Mouse (Mus musculus) limb, embryonic 14.5 days (tissue): ENCODE measurements around the gene Xpo6. TPM values are rescaled to one million over a fixed set of nuclear protein-coding genes. Genes with fewer than 3 reads are reported as not detected.

Experiments
- ATAC-seq: fragments of 200-750 bp; cut with Nextera tagmentation; 2 replicates; pipeline ENCODE4 v1.8.0; 2017; ENCODE audit warnings: low read depth, moderate number of reproducible peaks, moderate TSS enrichment; ENCODE audit not compliant: low FRiP score
- DNase-seq: peaks from one replicate; pipeline ENCODE4 v3.0.0-alpha.2; 2015; ENCODE audit warnings: low spot score
- H3K27ac ChIP-seq: fragments of 300-500 bp; sonication (generic); replicated peaks from 2 replicates; pipeline ENCODE4 v1.5.1; 2014; ENCODE audit warnings: low read depth, mild to moderate bottlenecking, low read length, moderate library complexity, mixed read lengths
- H3K27me3 ChIP-seq: fragments of 300-500 bp; sonication (generic); 2 replicates; pipeline ENCODE4 v1.6.1; 2014; ENCODE audit warnings: low read length, mixed read lengths; ENCODE audit not compliant: control insufficient read depth, insufficient read depth
- H3K36me3 ChIP-seq: fragments of 300-500 bp; sonication (generic); 2 replicates; pipeline ENCODE4 v1.6.1; 2014; ENCODE audit warnings: mild to moderate bottlenecking, low read length, moderate library complexity, mixed read lengths; ENCODE audit not compliant: control insufficient read depth, insufficient read depth
- H3K4me1 ChIP-seq: fragments of 300-500 bp; sonication (generic); 2 replicates; pipeline ENCODE4 v1.6.1; 2014; ENCODE audit warnings: antibody characterized with exemption, low read length, mixed read lengths; ENCODE audit not compliant: control insufficient read depth, insufficient read depth
- H3K4me2 ChIP-seq: fragments of 300-500 bp; sonication (generic); replicated peaks from 2 replicates; pipeline ENCODE4 v1.6.1; 2014; ENCODE audit warnings: low read depth, mild to moderate bottlenecking, low read length, moderate library complexity; ENCODE audit not compliant: severe bottlenecking
- H3K4me3 ChIP-seq: fragments of 300-500 bp; sonication (generic); replicated peaks from 2 replicates; pipeline ENCODE4 v1.5.1; 2014; ENCODE audit warnings: low read length
- H3K9ac ChIP-seq: fragments of 300-500 bp; sonication (generic); 2 replicates; pipeline ENCODE4 v1.6.1; 2014; ENCODE audit warnings: mild to moderate bottlenecking, low read depth, low read length, moderate library complexity; ENCODE audit not compliant: severe bottlenecking
- H3K9me3 ChIP-seq: fragments of 300-500 bp; sonication (generic); 2 replicates; pipeline ENCODE4 v1.6.1; 2016; ENCODE audit warnings: low read length; ENCODE audit not compliant: control insufficient read depth
- POLR2A ChIP-seq: fragments of 200-500 bp; IDR thresholded peaks from 2 replicates; pipeline ENCODE4 v1.8.0; 2012; ENCODE audit warnings: inconsistent platforms, mild to moderate bottlenecking, moderate library complexity, borderline replicate concordance; ENCODE audit not compliant: insufficient read depth, insufficient read length; ENCODE audit errors: extremely low read depth
- WGBS: fragments of 180-500 bp; shearing (Covaris S2); extraction: QIAGEN DNeasy Blood & Tissue Kit; methylation state at CpG from one replicate; pipeline ENCODE4 v1.1.7; 2014; 5-methylcytosine and 5-hydroxymethylcytosine counted together
- polyA plus RNA-seq, 2 experiments: library from polyadenylated mRNA; depleted of rRNA in 1 of 2; stranded (reverse) in 1 of 2; unstranded in 1 of 2; fragments of >200 nt; fragmentation: Nextera tagmentation in 1 of 2; extraction: Ambion mirVana in 1 of 2; gene quantifications; 2 replicates each; pipeline versions ENCODE4 v1.2.1 to v1.2.3; 2012 to 2014

The Xpo6 gene
- polyA plus RNA-seq (2012; rRNA removed) (202 and 291 TPM in 2 replicates), polyA plus RNA-seq (2014; fragmentation: Nextera tagmentation; extraction: Ambion mirVana) (63.2 and 65.2 TPM in 2 replicates)

- H3K9ac ChIP-seq: peak within 1 kb of the TSS; percentile 97
- 3% methylated on average over 31 of the region's 57 CpGs for WGBS
- TF ChIP-seq POLR2A: peak; percentile 74; the same call in 1 of the 2 replicates
- peak within 1 kb of the TSS; percentile 96 for H3K4me3 ChIP-seq
- H3K27ac ChIP-seq: peak within 1 kb of the TSS; percentile 87
- peak within 1 kb of the TSS; percentile 79 for H3K4me2 ChIP-seq
- H3K9me3 ChIP-seq: no peaks in the 10 kb centered on the region
- DNase-seq (peak; percentile 98), ATAC-seq (peak; percentile 97)
- peaks cover 9% of the 10 kb centered on the region; the same call in 1 of the 2 replicates for H3K4me1 ChIP-seq
- no peaks in the 10 kb centered on the region for H3K27me3 ChIP-seq
- H3K36me3 ChIP-seq: no peaks in the 10 kb centered on the region
Measured at GRCm38 (mm10) chr7:126200178-126200996, at the start of gene Xpo6. Gene Xpo6, minus strand, starts transcription at chr7:126200501.

GRCm38 (mm10) chr7:126249986-126250385 is 49.7 kb upstream of the Xpo6 start:
- Histone ChIP-seq H3K4me2 (no peak overlapping the region), H3K27ac (no peak overlapping the region), H3K9ac (no peak overlapping the region), H3K36me3 (no peaks in the 10 kb centered on the region), H3K4me3 (no peak overlapping the region), H3K27me3 (no peaks in the 10 kb centered on the region), H3K9me3 (no peaks in the 10 kb centered on the region), H3K4me1 (peaks cover 9% of the 10 kb centered on the region)
- DNase-seq (no peak), ATAC-seq (no peak)
- WGBS: 88% methylated on average over 3 of the region's 3 CpGs
- no peak for TF ChIP-seq POLR2A

GRCm38 (mm10) chr7:126249146-126249545 is 48.8 kb upstream of the Xpo6 start:
- H3K4me3 ChIP-seq: no peak overlapping the region
- no peaks in the 10 kb centered on the region for H3K27me3 ChIP-seq
- H3K9ac ChIP-seq: no peak overlapping the region
- DNase-seq (no peak), ATAC-seq (no peak)
- no peak for TF ChIP-seq POLR2A
- no peak overlapping the region for H3K27ac ChIP-seq
- no peak overlapping the region for H3K4me2 ChIP-seq
- 68% methylated on average over 4 of the region's 5 CpGs for WGBS
- H3K4me1 ChIP-seq: peaks cover 9% of the 10 kb centered on the region
- no peaks in the 10 kb centered on the region for H3K36me3 ChIP-seq
- H3K9me3 ChIP-seq: no peaks in the 10 kb centered on the region

GRCm38 (mm10) chr7:126248641-126249141 is 48.4 kb upstream of the Xpo6 start:
- peak overlapping the region; percentile 8; the same call in 1 of the 2 replicates for H3K4me3 ChIP-seq
- TF ChIP-seq POLR2A: no peak
- H3K4me2 ChIP-seq: peak overlapping the region; percentile 28
- peaks cover 9% of the 10 kb centered on the region for H3K4me1 ChIP-seq
- 53% methylated on average over 15 of the region's 17 CpGs for WGBS
- no peak overlapping the region for H3K27ac ChIP-seq
- H3K9ac ChIP-seq: peak overlapping the region; percentile 46
- no peaks in the 10 kb centered on the region for H3K36me3 ChIP-seq
- no peak for ATAC-seq
- no peak for DNase-seq
- H3K27me3 ChIP-seq: no peaks in the 10 kb centered on the region
- no peaks in the 10 kb centered on the region for H3K9me3 ChIP-seq

- Histone ChIP-seq H3K9me3 (no peaks in the 10 kb centered on the region), H3K9ac (peak overlapping the region; percentile 46), H3K4me2 (peak overlapping the region; percentile 28), H3K27ac (no peak overlapping the region), H3K4me3 (peak overlapping the region; percentile 8; the same call in 1 of the 2 replicates), H3K4me1 (peaks cover 9% of the 10 kb centered on the region), H3K36me3 (no peaks in the 10 kb centered on the region), H3K27me3 (no peaks in the 10 kb centered on the region)
- ATAC-seq (peak; percentile 15; the same call in 1 of the 2 replicates), DNase-seq (no peak)
- WGBS: 3% methylated on average over 6 of the region's 6 CpGs
- TF ChIP-seq POLR2A: no peak
Measured at GRCm38 (mm10) chr7:126248088-126248487, 47.8 kb upstream of the Xpo6 start.
